Mouse (Mus musculus): ENCODE results near the gene Eml5. TPM values are rescaled to one million over a fixed set of nuclear protein-coding genes. Genes with fewer than 3 reads are reported as not detected.

Eml5 gene
- polyA plus RNA-seq, 1 experiment from 2014 or later: 5.2 TPM

DNA sequence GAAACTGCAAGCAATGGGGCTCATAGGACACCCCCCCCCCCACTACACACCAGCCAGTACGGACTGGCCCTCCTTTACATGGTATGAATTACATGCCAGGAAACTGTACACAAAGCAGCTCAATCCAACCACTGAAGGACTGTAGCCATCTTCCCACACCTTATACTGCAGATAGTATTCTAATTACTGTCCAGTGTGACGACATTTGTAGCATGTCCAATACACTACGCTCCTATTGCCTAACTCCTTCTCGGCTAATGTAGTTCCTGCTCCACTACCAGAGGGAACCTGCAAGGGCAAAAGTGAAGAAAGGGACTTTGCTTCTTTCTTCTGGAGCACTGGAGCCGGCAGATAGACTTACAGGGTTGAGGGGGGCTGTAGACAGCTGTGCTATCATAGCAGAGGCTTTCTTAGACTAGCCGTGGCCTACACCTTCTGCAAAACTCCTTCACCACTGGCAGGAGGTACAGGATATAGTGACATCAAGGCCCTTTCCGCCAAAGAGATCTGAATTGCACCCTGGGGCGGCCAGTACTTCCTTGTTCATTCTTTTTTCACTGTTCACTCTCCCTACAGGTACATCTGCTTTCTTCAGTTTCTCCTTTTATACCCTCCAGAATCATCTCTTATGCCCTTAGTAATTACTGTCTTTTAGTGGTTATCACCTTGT, 68.2 kb downstream of the Eml5 start:
- H3K4me2 ChIP-seq: no peak overlapping the region
- no peaks in the 10 kb centered on the region for H3K27me3 ChIP-seq
- no peaks in the 10 kb centered on the region for H3K4me1 ChIP-seq
- no peak for ATAC-seq (replicated peaks; ENCODE audit: low FRiP score)
- H3K9ac ChIP-seq: no peak overlapping the region
- 90% methylated on average over 8 of the region's 8 CpGs for WGBS
- H3K36me3 ChIP-seq: no peaks in the 10 kb centered on the region
- no peak overlapping the region for H3K4me3 ChIP-seq (replicated peaks)
- H3K27ac ChIP-seq: no peak overlapping the region
- H3K9me3 ChIP-seq (replicated peaks): no peaks in the 10 kb centered on the region

DNA sequence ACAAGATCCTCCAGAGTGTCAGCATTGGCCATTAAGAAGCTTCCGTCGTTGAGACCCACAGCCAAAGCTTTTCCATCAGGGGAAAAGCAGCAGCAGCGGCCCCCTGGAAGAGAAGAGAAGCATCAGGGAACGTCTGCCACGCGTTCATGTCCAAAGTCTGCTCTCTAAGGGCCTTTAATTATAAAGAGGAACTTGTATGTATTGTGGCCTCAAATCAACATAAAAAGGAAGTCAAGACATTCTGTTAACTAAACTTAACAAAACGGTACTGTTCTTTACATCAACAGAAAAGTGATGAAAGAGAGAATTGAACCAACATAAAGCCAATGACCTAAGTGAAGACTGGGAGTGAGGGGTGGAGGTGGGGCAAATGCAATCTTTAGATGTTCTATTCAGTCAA, 70.2 kb downstream of the Eml5 start:
- H3K27me3 ChIP-seq: no peaks in the 10 kb centered on the region
- H3K36me3 ChIP-seq: no peaks in the 10 kb centered on the region
- no peaks in the 10 kb centered on the region for H3K4me1 ChIP-seq
- ATAC-seq (replicated peaks; ENCODE audit: low FRiP score): no peak
- no peak overlapping the region for H3K4me3 ChIP-seq (replicated peaks)
- H3K4me2 ChIP-seq: no peak overlapping the region
- H3K9me3 ChIP-seq (replicated peaks): no peaks in the 10 kb centered on the region
- 85% methylated on average over 7 of the region's 7 CpGs for WGBS
- H3K9ac ChIP-seq: no peak overlapping the region
- H3K27ac ChIP-seq: no peak overlapping the region

DNA sequence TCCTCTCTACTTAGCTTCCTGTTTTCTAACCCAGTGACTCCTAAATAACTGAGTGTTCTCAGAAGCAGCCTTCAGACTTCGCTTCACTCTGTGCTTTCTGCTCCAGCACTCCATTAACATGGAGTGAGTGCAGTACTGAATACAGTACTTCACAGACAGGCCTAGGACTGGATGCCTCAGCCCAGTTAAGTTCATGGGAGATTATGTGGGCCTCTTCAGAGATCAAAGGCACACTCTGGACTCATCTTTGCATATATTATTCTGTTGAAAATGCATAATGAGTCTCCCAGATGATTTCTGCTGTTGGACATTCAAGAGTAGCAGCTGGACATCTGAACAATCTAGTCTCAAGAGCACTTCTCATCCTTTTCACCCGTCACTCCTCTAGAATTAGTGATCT, 80.5 kb downstream of the Eml5 start:
- no peak for ATAC-seq (replicated peaks; ENCODE audit: low FRiP score)
- WGBS: 84% methylated on average over 2 of the region's 2 CpGs

DNA sequence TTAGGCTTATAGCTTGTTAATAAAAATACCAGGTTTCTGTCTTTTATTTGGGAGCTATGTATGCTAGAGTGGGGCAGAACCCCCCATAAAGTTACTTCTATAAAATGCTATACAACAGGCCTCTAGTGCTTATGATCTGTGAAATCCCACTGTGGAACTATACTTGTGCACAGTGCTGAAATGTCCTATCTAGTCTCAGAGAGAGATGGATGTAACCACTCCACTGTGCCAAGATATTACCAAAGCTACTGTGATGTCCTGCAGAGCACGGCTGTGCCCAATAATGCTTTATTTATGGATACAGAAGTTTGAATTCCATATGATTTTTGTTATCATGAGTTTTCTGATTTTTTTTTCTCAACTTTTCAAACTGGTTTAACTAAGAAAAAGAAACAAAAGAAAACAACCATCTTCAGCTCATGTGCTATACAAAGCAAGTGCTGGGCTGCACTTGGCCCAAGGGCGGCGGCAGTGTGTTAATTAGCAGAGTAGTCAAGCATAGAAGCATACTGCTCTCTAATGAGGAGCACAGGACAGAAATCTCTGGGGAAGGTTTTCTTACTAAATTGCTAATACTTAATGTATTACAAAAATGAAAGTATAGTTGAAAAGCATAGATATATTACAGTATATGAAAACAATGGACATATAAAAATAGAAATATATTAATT, 97.1 kb downstream of the Eml5 start:
- 71% methylated on average over 3 of the region's 3 CpGs for WGBS
- H3K4me3 ChIP-seq (replicated peaks): no peak overlapping the region
- ATAC-seq (replicated peaks; ENCODE audit: low FRiP score): no peak

More for the DNA sequence above, 80.5 kb downstream of the Eml5 start:
- no peak overlapping the region for H3K4me2 ChIP-seq
- H3K4me1 ChIP-seq: no peaks in the 10 kb centered on the region
- H3K27ac ChIP-seq: no peak overlapping the region
- no peaks in the 10 kb centered on the region for H3K27me3 ChIP-seq
- H3K9me3 ChIP-seq (replicated peaks): no peaks in the 10 kb centered on the region
- H3K4me3 ChIP-seq (replicated peaks): no peak overlapping the region
- no peaks in the 10 kb centered on the region for H3K36me3 ChIP-seq
- H3K9ac ChIP-seq: no peak overlapping the region

DNA sequence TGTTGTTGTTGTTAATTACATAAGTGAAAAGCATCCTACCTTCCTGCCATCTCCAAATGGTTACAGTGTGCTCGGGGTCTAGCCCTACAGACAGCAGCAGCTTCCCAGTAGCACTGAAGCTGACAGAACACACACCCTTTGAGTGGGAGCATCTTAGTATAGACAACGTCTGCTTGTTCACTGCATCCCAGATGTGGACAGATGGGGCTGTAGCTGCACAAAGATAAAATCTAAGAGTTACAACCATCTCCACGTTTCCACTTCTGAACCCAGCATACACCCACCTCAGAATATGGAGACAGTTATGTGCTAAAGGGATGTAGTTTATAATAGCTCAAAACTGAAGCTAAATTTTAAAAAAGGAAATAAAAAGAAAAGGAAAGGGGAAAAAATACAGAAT, 99.0 kb downstream of the Eml5 start:
- Histone ChIP-seq H3K4me2 (no peak overlapping the region), H3K9ac (no peak overlapping the region), H3K9me3 (replicated peaks) (no peaks in the 10 kb centered on the region), H3K27me3 (no peaks in the 10 kb centered on the region), H3K4me3 (replicated peaks) (no peak overlapping the region), H3K4me1 (no peaks in the 10 kb centered on the region), H3K27ac (no peak overlapping the region), H3K36me3 (peaks cover 17% of the 10 kb centered on the region)
- WGBS: 81% methylated on average over 3 of the region's 3 CpGs
- no peak for ATAC-seq (replicated peaks; ENCODE audit: low FRiP score)

More for the DNA sequence above, 97.1 kb downstream of the Eml5 start:
- H3K36me3 ChIP-seq: 0 out of 2 replicates have a peak, but pooled peaks cover 4% of the 10 kb centered on the region
- H3K27ac ChIP-seq: no peak overlapping the region
- no peaks in the 10 kb centered on the region for H3K4me1 ChIP-seq
- no peak overlapping the region for H3K9ac ChIP-seq
- H3K4me2 ChIP-seq: no peak overlapping the region
- no peaks in the 10 kb centered on the region for H3K27me3 ChIP-seq
- H3K9me3 ChIP-seq (replicated peaks): no peaks in the 10 kb centered on the region

DNA sequence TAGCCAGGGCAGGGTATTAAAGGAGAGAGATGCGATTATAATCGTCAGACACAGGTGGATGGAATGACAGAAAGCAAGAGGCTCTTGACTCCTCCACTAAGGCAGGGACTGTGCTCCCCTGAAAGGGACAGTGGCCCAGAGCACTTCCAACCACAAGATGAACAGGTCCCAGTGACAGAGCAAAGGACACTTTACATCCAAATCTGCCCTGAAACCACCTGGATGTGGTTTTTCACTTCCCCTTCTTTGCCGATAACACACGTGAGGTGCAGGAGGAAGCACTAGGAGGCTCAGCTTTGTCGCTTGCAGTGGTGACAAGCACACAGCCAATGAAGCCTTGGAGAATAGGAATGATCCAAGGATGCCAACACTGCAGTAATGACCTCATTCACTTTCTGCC, 101.0 kb downstream of the Eml5 start:
- H3K36me3 ChIP-seq: peaks cover 29% of the 10 kb centered on the region
- no peaks in the 10 kb centered on the region for H3K27me3 ChIP-seq
- H3K4me3 ChIP-seq (replicated peaks): no peak overlapping the region
- H3K4me2 ChIP-seq: no peak overlapping the region
- no peaks in the 10 kb centered on the region for H3K9me3 ChIP-seq (replicated peaks)
- H3K9ac ChIP-seq: no peak overlapping the region
- H3K27ac ChIP-seq: no peak overlapping the region
- H3K4me1 ChIP-seq: no peaks in the 10 kb centered on the region
- WGBS: 86% methylated on average over 5 of the region's 5 CpGs
- no peak for ATAC-seq (replicated peaks; ENCODE audit: low FRiP score)

DNA sequence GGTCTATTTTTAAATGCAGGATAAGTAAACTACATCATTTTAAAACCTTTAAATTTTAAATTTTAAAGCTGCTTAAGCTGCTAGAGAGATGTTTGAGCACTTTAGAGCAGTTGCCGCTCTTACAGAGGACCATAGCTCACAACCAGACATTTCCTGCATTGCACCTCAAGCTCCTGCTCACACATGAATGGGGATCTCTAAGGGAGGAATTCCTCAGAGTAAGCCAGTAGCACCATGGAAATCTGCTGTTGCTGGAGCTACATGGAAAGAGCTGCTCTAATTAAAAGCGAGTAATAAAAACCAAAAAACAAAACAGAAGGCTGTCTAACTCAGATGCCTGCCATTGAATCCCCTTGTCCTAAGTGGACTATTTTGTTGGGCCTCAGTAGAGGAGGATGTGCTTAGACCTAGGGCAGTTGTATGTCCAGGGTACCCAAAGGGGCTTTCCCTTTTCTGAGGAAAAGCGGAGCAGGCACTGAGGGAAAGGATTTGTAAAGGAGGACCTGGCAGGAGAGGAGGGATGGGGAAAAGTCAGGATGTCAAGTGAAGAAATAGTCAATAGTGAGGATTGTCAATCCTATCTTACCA, 105.5 kb downstream of the Eml5 start:
- Histone ChIP-seq H3K4me1 (no peaks in the 10 kb centered on the region), H3K4me3 (replicated peaks) (no peak overlapping the region), H3K27me3 (no peaks in the 10 kb centered on the region), H3K36me3 (peaks cover 71% of the 10 kb centered on the region), H3K4me2 (no peak overlapping the region), H3K27ac (no peak overlapping the region), H3K9ac (no peak overlapping the region), H3K9me3 (replicated peaks) (no peaks in the 10 kb centered on the region)
- no peak for ATAC-seq (replicated peaks; ENCODE audit: low FRiP score)
- 94% methylated on average over 3 of the region's 3 CpGs for WGBS

DNA sequence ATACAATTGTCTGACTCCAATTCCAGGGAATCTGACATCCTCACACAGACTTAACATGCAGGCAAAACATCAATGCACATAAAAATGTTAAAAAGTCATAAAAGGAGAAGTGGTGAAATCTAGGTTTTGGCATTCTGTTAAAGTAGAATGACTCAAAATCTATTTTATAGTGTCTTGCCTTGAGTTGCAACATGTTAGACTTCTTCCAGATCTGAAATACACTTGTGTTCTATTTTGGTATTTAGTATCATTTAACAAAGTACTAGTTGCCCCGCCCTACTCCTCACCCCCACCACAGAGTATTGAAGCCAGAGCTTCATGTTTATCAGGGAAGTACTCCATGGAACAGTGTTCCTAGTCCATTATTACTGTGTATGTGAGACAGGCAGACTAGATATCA, 117.0 kb downstream of the Eml5 start:
- no peak overlapping the region for H3K27ac ChIP-seq
- H3K27me3 ChIP-seq: no peaks in the 10 kb centered on the region
- H3K4me1 ChIP-seq: no peaks in the 10 kb centered on the region
- ATAC-seq (replicated peaks; ENCODE audit: low FRiP score): no peak
- no peak overlapping the region for H3K4me2 ChIP-seq
- H3K36me3 ChIP-seq: peaks cover 86% of the 10 kb centered on the region
- no peaks in the 10 kb centered on the region for H3K9me3 ChIP-seq (replicated peaks)
- H3K4me3 ChIP-seq (replicated peaks): no peak overlapping the region
- 94% methylated on average over 1 of the region's 1 CpGs for WGBS
- no peak overlapping the region for H3K9ac ChIP-seq

DNA sequence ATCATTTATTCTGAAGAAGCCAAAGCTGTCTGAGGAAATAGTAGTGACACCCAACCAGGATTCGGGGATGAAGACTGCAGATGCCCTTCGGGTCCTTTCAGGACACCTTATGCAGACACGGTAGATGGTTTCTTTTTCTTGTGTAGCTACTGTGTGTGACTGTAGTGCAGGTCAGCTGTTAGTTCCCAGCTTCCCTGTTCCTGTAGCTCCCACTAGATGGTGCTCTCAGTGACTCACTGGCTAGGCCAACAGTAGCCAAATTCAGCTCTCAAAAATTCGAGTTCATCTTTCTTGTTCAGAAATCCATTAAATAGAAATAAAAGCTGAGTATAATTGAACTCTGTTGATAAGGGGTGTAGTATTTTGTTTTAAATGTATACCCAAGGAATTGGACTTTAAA, 122.1 kb downstream of the Eml5 start:
- Histone ChIP-seq H3K9ac (no peak overlapping the region), H3K4me3 (replicated peaks) (no peak overlapping the region), H3K27ac (no peak overlapping the region), H3K4me2 (no peak overlapping the region), H3K27me3 (no peaks in the 10 kb centered on the region), H3K9me3 (replicated peaks) (no peaks in the 10 kb centered on the region), H3K4me1 (no peaks in the 10 kb centered on the region), H3K36me3 (peaks cover 89% of the 10 kb centered on the region)
- WGBS: 82% methylated on average over 4 of the region's 4 CpGs
- ATAC-seq (replicated peaks; ENCODE audit: low FRiP score): no peak

DNA sequence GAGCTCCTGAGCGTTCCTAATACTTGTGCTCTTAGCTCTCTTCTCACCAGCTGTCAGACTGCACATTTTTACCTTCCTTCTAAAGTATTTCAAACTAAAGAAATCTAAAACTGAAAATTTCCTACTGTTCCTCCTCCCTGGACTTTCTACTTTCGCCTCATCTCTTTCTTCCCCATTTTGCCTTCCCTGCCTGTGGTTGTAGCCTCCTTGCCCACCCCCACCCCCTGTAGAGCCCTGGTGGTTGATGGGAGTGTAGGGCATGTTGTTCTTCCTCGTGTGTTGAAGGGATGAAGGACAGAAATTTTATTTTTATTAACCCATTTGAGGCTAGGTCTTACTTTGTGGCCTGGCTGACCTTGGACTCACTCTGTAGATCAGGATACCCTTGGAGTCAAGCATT, 123.8 kb downstream of the Eml5 start:
- 75% methylated on average over 3 of the region's 3 CpGs for whole genome bisulfite sequencing

DNA sequence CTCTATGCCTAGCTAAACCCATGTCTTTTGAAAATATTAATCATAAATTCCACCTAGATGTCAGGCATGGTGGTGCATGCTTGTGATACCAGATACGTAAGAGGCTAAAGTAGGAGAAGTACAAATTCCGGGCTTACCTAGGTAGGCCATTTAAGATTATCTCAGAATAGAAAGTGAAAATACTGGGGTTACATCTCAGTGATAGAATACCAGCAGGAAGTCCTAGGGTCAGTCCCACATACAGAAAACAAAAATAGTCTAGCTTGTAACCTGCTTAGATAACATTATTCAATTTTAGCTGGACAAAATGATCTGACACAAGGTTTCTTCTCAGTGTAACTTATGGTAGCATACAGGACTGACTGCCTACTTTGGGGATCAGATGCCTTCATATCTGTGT, 135.0 kb downstream of the Eml5 start:
- no peak overlapping the region for H3K4me3 ChIP-seq (replicated peaks)
- H3K4me2 ChIP-seq: no peak overlapping the region
- H3K27me3 ChIP-seq: no peaks in the 10 kb centered on the region
- H3K36me3 ChIP-seq: peaks cover 93% of the 10 kb centered on the region
- WGBS: 97% methylated on average over 2 of the region's 2 CpGs
- H3K27ac ChIP-seq: no peak overlapping the region
- H3K4me1 ChIP-seq: no peaks in the 10 kb centered on the region
- no peaks in the 10 kb centered on the region for H3K9me3 ChIP-seq (replicated peaks)
- ATAC-seq (replicated peaks; ENCODE audit: low FRiP score): no peak
- H3K9ac ChIP-seq: no peak overlapping the region

More for the DNA sequence above, 123.8 kb downstream of the Eml5 start:
- Histone ChIP-seq H3K9me3 (replicated peaks) (no peaks in the 10 kb centered on the region), H3K27ac (no peak overlapping the region), H3K9ac (no peak overlapping the region), H3K4me1 (no peaks in the 10 kb centered on the region), H3K4me2 (no peak overlapping the region), H3K36me3 (peaks cover 90% of the 10 kb centered on the region), H3K4me3 (replicated peaks) (no peak overlapping the region), H3K27me3 (no peaks in the 10 kb centered on the region)
- ATAC-seq (replicated peaks; ENCODE audit: low FRiP score): no peak

DNA sequence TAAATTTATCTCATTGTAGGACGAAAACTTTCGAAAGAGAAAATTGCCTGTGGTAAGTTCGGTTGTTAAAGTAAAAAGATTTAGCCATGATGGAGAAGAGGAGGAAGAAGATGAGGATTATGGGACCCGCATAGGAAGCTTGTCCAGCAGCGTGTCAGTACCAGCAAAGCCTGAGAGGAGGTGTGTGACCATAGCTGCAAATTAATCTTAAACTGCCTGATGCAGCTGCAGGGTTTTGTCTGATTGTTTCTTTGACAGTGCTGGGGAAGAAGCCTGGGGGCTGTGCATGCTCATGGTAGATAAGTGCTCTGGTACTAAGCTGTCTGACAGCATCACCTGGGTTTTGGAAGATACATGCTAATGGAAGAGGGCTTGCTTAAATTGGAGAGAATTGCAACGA, 141.6 kb downstream of the Eml5 start:
- Histone ChIP-seq H3K4me2 (no peak overlapping the region), H3K27ac (no peak overlapping the region), H3K9me3 (replicated peaks) (no peaks in the 10 kb centered on the region), H3K27me3 (no peaks in the 10 kb centered on the region), H3K9ac (no peak overlapping the region), H3K4me1 (no peaks in the 10 kb centered on the region), H3K36me3 (peaks cover 93% of the 10 kb centered on the region), H3K4me3 (replicated peaks) (no peak overlapping the region)
- ATAC-seq (replicated peaks; ENCODE audit: low FRiP score): no peak
- 91% methylated on average over 6 of the region's 6 CpGs for WGBS
